Mouse (Mus musculus): ENCODE results near the gene 1810010H24Rik. TPM values are rescaled to one million over a fixed set of nuclear protein-coding genes. Genes with fewer than 3 reads are reported as not detected.
"Not testable (repeated sequence)": the region's sequence is repeated elsewhere in the genome, so short reads cannot be mapped to it uniquely, and the experiment has no call there.

Gene 1810010H24Rik
- polyA plus RNA-seq, 1 experiment = not detected

DNA sequence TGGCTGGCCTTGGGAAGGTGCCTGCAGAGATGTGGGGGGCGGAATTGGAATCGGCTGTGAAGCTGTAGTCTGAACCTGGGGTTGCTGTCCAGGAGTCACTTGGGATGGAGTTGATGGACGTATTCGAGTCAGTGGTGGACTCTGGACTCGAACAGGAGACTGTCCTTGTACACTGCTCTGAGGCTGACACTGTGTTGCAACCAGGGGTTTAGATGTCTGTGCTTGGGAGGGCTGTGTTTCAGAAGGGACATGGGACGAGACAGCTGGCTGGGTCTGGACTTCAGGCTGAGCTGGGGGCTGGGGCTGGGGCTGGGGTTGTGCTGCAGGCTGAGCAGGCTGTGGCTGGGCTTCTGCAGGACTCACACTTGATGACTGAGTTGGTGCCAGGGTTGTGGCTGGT lies 29.4 kb downstream of the 1810010H24Rik start:
- Histone ChIP-seq H3K4me3 (replicated peaks) (no peak overlapping the region), H3K4me1 (ENCODE audit: control insufficient read depth) (peaks cover 2% of the 10 kb centered on the region; the same call in 1 of the 2 replicates), H3K27me3 (ENCODE audit: control insufficient read depth) (no peaks in the 10 kb centered on the region), H3K36me3 (ENCODE audit: control insufficient read depth) (peaks cover 87% of the 10 kb centered on the region), H3K9me3 (ENCODE audit: control insufficient read depth, low read length) (no peaks in the 10 kb centered on the region)
- no peak for TF ChIP-seq TAL1 (IDR thresholded peaks at IDR 0.05; ENCODE audit: low read length)
- TF ChIP-seq GATA1 (IDR thresholded peaks at IDR 0.05; ENCODE audit: low read length) = no peak

DNA sequence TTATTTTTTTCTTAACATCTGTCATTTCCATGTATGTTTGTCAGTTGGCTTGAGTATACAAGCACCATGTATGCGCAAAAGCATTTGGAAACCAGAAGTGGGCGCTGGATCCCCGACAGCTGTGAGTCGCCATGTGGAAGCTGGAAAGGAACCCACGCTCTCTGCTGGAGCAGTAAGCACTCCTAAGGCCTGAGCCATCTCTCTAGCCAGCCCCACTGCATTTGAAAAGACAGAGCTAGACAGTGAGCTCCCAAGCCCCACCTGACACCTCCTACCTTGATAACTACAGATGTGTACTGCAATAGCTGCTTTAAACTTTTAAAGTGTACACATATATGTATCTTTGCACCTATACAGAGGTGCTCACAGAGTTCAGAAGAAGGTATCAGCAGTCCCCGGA lies 31.9 kb downstream of the 1810010H24Rik start:
- H3K9me3 ChIP-seq (ENCODE audit: control insufficient read depth, low read length) = no peaks in the 10 kb centered on the region
- H3K4me1 ChIP-seq (ENCODE audit: control insufficient read depth) = peaks cover 2% of the 10 kb centered on the region; the same call in 1 of the 2 replicates
- H3K36me3 ChIP-seq (ENCODE audit: control insufficient read depth) = peaks cover 98% of the 10 kb centered on the region
- no peak overlapping the region for H3K4me3 ChIP-seq (replicated peaks)
- H3K27me3 ChIP-seq (ENCODE audit: control insufficient read depth) = no peaks in the 10 kb centered on the region
- no peak for TF ChIP-seq TAL1 (IDR thresholded peaks at IDR 0.05; ENCODE audit: low read length)
- TF ChIP-seq GATA1 (IDR thresholded peaks at IDR 0.05; ENCODE audit: low read length) = no peak

DNA sequence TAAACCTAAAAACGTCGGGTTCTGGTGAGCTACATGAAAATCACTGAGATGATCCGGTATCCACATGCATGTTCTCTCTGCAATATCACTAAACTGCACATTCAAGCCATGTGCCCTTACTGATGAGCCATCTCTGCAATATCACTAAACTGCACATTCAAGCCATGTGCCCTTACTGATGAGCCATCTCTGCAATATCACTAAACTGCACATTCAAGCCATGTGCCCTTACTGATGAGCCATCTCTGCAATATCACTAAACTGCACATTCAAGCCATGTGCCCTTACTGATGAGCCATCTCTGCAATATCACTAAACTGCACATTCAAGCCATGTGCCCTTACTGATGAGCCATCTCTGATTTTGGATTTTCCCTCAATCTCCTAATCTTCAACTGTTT lies 34.2 kb downstream of the 1810010H24Rik start:
- not testable (repeated sequence) for H3K27me3 ChIP-seq (ENCODE audit: control insufficient read depth); H3K4me3 ChIP-seq (replicated peaks); H3K4me1 ChIP-seq (ENCODE audit: control insufficient read depth); H3K9me3 ChIP-seq (ENCODE audit: control insufficient read depth, low read length)
- peaks cover 96% of the 10 kb centered on the region for H3K36me3 ChIP-seq (ENCODE audit: control insufficient read depth)

DNA sequence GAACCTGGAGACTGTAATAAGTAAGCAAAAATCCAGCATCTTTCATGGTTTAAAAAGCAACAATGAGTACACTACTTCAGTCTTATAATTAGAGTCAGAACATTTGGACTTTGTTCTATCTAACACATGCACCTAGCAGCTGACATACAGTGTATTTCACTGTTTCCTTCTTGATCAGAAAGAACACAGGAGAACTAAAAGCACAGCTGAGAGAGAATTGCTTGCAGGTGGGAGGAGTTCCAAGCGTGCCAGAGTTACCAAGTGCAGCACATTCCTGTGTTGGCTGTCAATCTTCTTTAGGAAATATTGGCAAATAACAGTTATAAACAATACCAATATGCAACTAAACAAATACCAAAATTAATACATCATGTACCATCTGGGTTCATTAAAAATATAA lies 35.5 kb downstream of the 1810010H24Rik start:
- no peak for TF ChIP-seq GATA1 (IDR thresholded peaks at IDR 0.05; ENCODE audit: low read length)
- no peak for TF ChIP-seq TAL1 (IDR thresholded peaks at IDR 0.05; ENCODE audit: low read length)
- H3K36me3 ChIP-seq (ENCODE audit: control insufficient read depth) = peaks cover 96% of the 10 kb centered on the region

DNA sequence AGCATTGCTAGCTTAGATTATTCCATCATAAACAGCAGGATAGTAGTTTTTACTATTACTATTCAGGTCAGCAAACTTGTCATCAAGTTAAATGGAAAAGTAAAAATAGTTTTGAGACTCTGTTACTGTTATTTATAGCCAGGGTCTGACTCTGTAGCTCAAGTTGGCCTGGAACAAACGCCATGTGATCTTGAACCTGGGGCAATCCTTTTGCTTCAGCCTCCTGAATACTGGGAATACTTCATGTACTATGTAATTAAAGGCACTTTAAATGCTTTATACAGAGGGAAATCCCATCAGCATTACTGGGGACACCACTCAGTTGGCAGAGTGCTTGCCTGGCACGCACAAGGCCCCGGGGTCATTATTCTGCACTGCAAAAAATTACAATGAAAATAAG lies 37.6 kb downstream of the 1810010H24Rik start:
- Histone ChIP-seq H3K4me3 (replicated peaks) (no peak overlapping the region), H3K27me3 (ENCODE audit: control insufficient read depth) (no peaks in the 10 kb centered on the region), H3K9me3 (ENCODE audit: control insufficient read depth, low read length) (no peaks in the 10 kb centered on the region), H3K4me1 (ENCODE audit: control insufficient read depth) (peaks cover 2% of the 10 kb centered on the region; the same call in 1 of the 2 replicates), H3K36me3 (ENCODE audit: control insufficient read depth) (peaks cover 97% of the 10 kb centered on the region)
- TF ChIP-seq GATA1 (IDR thresholded peaks at IDR 0.05; ENCODE audit: low read length) (no peak), TAL1 (IDR thresholded peaks at IDR 0.05; ENCODE audit: low read length) (no peak)

More for the DNA sequence above, 35.5 kb downstream of the 1810010H24Rik start:
- Histone ChIP-seq H3K9me3 (ENCODE audit: control insufficient read depth, low read length) (no peaks in the 10 kb centered on the region), H3K4me1 (ENCODE audit: control insufficient read depth) (peaks cover 2% of the 10 kb centered on the region; the same call in 1 of the 2 replicates), H3K27me3 (ENCODE audit: control insufficient read depth) (no peaks in the 10 kb centered on the region), H3K4me3 (replicated peaks) (no peak overlapping the region)

DNA sequence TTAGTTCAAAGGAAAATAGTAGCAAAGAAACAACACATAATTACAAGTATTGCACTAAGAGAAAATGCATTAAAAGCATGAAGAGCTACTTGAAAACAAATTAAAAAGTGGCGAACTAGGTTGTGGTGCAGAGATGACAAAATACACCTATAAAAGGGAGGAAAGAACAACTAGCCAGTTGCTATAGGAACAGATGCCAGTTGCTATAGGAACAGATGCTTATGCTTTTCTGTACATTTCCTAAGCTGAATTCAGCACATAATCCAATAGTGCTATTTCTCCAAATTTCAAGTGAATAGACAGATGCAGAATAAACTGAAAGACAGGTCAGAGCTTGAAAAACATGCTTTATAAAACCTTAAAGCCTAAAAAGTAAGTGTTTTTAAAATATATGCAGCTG lies 39.1 kb downstream of the 1810010H24Rik start:
- Histone ChIP-seq H3K36me3 (ENCODE audit: control insufficient read depth) (peaks cover 93% of the 10 kb centered on the region), H3K4me1 (ENCODE audit: control insufficient read depth) (no peaks in the 10 kb centered on the region), H3K27me3 (ENCODE audit: control insufficient read depth) (no peaks in the 10 kb centered on the region), H3K4me3 (replicated peaks) (no peak overlapping the region), H3K9me3 (ENCODE audit: control insufficient read depth, low read length) (no peaks in the 10 kb centered on the region)
- TF ChIP-seq TAL1 (IDR thresholded peaks at IDR 0.05; ENCODE audit: low read length) (no peak), GATA1 (IDR thresholded peaks at IDR 0.05; ENCODE audit: low read length) (no peak)

DNA sequence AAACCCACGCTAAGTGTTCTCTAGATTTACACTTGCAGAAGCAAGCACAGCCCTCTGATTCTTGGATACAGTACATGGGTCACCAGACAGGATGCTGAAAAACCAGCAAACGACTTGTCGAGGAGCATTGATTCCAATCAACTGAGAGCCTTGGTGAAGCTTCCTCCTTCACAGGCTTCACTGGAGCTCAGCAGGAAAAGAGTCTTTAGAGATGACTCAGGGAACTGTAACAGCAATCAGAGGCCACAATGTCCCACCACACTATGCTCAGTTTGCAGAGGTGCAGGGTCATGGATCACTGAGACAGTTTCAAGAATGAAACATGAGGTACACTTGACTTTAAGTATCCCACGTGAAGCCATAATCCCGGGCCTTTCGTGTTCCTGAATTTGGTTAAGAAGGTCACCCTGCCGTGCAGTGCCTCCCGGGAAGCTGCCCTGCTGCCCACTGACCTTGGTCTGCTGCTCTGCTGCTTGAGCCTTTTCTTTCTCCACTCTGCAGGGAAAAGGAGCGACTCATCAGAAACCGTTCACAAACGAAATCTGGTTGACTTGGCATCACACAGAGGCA lies 39.8 kb downstream of the 1810010H24Rik start:
- Histone ChIP-seq H3K9me3 (ENCODE audit: control insufficient read depth, low read length) (no peaks in the 10 kb centered on the region), H3K4me1 (ENCODE audit: control insufficient read depth) (no peaks in the 10 kb centered on the region), H3K36me3 (ENCODE audit: control insufficient read depth) (peaks cover 94% of the 10 kb centered on the region), H3K4me3 (replicated peaks) (no peak overlapping the region), H3K27me3 (ENCODE audit: control insufficient read depth) (no peaks in the 10 kb centered on the region)
- TF ChIP-seq TAL1 (IDR thresholded peaks at IDR 0.05; ENCODE audit: low read length) = no peak
- no peak for TF ChIP-seq GATA1 (IDR thresholded peaks at IDR 0.05; ENCODE audit: low read length)

Other genes starting within 250 kb of the 1810010H24Rik start
- 0.12 and 0.24 TPM in 2 replicates for gene Polg2, start 246.1 kb upstream of the 1810010H24Rik start, polyA plus RNA-seq (2012)
- gene Ddx5, start 236.5 kb upstream of the 1810010H24Rik start, polyA plus RNA-seq (2012) = 120 and 130 TPM in 2 replicates
- 0.58 and 0.68 TPM in 2 replicates for gene Cep95, start 236.4 kb upstream of the 1810010H24Rik start, polyA plus RNA-seq (2012)
- gene Smurf2, start 105.0 kb upstream of the 1810010H24Rik start, polyA plus RNA-seq (2012) = 0.03 and 0.10 TPM in 2 replicates
- gene Kpna2, start 26.1 kb upstream of the 1810010H24Rik start, polyA plus RNA-seq (2012) = 0.83 and 1.5 TPM in 2 replicates
- gene Bptf, start 106.4 kb downstream of the 1810010H24Rik start, polyA plus RNA-seq (2012) = 6.8 and 9.7 TPM in 2 replicates
- 0.03 and 0.13 TPM in 2 replicates for gene Nol11, start 163.7 kb downstream of the 1810010H24Rik start, polyA plus RNA-seq (2012)